Mouse (Mus musculus) heart, postnatal 25 days (tissue): Measurements from ENCODE around the gene Msrb3. TPM values are rescaled to one million over a fixed set of nuclear protein-coding genes. Genes with fewer than 3 reads are reported as not detected.

Experiments used
- DNase-seq: peaks from one replicate; pipeline ENCODE4 v3.0.0; 2022; ENCODE audit warnings: low spot score
- intact Hi-C: fragments of 180-260 bp; cut with DNase I; formaldehyde crosslinking; loops from one replicate; pipeline ENCODE4 v1.15.1; 2025
- total RNA-seq, 2 experiments: library from RNA; stranded (reverse); gene quantifications; 2 replicates each; pipeline ENCODE4 v1.2.3; 2021

Gene Msrb3
- total RNA-seq, 2 experiments from 2014 or later, result 101 to 106 TPM

DNA sequence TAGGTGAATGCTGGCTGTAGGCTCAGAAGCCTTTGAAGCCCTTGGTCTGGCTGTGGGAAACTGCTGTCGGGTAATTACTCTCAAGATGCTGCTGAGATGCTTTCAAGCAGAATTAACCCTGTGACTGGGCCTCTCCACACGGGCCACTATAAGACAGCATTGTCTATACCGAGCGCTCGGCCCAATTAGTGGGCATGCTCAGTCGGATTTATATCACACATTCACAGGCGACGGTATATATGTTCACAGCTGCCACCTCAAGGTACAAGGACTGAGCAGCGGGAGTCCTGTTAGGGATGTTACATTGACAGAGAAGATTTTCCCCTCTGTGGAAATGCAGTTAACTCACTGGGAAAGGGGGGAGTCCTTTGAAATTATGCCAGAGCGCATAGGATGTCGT, 73.3 kb downstream of the Msrb3 start:
- intact Hi-C loops, result no loop called here
- DNase-seq, result no peak

DNA sequence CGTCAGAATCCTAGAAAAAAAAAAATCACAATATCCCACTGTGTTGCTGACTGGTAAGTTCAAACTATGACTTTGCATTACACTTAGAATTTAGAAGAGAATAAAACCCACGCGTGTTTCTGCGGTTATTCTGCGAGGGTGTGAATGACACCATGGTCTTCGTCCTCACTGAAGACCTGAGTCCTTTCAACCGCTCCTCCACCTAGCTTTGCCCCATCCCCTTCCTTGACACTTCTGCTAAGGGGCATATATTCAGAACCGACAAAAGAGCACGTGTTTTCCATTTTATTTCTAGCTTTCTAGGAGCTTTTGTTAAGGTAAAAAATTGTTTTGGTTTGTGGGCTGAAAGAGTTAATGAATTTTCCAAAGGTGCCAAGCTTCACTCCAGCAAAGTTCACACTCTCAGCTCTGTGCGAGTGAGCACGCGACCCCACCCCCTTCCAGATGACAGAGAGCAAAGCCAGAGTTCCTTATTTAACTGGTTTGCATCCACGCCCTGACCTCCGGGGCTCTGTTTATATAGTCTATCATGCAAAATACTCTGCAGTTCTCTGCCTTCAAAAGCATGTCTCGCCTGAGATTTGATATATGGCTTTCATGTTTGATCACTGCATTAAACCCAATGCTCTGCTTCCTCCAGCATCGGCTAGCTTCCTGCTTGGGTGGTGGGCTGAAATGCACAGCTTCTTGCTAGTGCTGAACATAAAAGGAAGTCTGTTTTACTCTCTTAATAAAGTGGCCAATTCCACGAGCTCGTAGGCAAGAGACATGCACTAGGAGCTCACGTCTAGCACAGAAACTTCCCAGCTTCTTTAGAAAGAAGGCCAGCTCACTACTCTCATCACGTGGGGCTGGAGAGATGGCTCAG, 77.2 kb downstream of the Msrb3 start:
- no peak for DNase-seq
- intact Hi-C loops, result no loop called here

DNA sequence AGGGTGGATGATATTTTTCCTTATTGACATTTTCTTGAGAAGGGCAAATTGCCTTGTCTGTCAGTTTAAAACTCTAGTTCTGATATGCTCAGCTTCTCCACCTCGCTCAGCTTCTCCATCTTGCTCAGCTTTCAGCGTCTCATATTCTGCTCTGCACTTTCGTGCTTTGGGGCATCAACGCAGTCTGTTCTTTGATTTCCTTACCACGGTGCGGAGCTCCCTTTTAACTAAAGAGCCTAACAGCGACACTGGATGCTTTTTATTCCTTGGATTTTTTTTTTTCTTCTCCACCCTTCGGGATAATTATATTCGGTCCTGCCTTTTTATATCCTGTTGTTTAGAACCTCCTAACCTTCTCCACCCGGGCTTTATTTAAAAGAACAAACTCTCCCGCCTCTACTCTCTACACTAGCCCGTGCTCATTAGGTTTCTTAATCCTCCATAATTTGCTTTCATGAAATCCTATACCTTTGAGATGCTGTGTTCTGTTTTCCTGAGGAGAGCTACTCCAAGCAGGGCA, 78.1 kb downstream of the Msrb3 start:
- DNase-seq, result no peak
- intact Hi-C loops, result no loop called here

DNA sequence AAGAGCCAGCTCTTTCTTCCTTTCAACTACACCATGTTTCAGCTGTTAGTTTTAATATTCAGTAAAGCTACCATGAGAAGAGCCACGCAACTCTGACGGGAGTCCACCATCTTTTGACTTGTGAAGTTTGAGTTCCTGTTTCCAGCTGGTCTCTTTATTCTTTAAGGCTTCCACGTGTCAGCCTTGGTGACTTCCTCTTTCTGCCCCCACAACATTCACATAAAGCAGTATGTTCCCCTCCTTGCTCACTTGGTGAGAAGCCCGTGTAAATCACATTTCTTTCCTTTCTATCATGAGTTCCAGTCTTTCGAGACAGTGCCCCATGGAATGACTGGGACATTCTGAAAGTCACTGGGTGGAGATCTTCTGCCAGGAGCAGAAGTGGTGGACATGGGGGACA, 83.6 kb downstream of the Msrb3 start:
- no peak for DNase-seq
- intact Hi-C loops, result no loop called here

DNA sequence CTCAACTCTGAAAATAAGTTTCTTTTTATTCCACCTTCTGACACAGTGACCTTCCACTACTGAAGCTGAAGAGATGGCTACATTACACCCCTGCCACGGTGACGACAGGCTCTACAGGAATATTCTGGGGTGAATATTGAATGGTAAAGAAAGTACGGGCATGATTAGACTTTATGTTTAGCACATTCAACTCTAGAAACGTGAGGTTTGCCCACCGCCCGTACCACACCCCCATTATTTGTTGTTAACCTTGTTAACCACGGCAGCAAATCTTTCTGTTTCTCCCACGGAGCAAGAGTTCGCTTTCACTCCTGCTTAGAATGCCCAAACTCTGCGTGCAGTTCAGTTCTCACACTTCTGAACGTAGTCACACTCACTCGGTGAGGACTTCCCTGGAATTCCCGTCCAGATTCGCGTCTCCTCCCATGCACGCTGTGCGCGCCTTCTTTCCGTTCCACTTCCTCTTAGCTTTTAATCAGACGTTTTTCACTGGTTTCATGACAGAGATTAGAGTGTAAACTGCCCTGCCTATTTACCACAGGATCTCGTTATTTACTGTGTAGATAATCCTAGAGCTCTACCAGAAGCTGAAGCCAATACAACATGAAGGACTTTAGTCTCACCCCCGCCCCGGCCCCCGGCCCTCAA, 87.0 kb downstream of the Msrb3 start:
- intact Hi-C loops, result no loop called here
- DNase-seq, result no peak

DNA sequence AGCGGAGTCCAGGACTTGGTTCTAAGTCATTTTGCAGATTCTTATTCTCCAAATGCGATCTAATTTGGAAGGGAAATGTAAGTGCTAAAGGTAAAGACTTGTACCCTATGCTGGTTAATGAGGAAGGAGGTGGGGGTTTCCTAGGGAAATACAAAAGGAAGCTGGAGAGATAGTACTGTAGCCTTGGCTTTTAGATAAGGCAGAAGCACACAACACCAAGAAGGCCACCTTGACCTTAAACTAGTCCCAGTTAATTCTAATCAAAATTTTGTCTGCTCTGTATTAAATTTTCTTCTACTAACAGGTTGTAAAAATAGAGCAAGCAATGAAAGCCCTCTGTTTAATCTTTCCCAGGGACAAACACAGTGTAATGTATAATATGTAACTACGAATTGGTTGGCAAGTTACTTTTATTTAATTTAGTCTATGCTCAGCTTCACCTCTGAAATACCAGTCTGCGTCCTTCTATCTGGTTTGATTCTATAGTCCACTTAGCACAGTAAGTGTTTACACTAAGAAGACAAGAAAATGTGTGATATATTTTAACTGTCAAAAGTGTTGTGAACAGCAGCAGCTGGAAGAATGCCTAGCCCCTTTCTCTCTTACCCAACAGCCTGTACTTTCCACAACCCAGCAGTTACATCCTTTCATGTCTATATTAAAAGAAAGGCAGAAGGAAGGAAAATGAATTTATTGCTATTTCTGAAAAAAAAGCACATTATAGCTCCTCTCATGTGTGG, 87.9 kb downstream of the Msrb3 start:
- DNase-seq, result no peak
- intact Hi-C loops, result no loop called here

DNA sequence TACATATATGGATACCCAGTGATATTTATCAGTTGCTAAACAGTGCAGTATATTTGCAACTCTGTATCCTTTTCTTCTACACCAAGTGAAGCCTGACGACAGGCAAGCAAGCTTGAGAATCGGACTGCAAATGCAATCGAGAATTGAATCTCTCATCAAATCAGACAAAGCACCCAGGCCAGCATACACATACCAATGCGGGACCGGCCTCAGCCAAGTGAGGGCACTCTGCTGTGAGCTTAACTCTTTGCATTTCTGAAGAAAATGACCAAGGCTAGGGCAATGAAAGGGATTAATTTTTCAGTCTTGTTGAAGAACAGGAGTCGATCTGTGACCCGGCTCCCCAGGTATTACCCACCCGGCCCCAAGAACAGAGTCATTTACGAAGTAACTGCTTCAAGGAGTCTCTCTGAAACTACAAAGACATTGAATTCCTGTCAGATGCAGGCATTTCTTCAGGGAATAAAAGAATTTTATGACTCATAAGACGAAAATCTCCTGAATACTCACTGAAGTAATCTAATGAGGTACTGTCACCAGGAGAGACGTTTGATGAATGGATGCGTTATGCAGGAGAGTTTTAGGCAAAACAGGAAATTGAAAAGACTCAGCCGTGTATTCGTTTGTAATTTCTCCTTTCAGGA, 88.7 kb downstream of the Msrb3 start:
- intact Hi-C loops, result no loop called here
- no peak for DNase-seq

DNA sequence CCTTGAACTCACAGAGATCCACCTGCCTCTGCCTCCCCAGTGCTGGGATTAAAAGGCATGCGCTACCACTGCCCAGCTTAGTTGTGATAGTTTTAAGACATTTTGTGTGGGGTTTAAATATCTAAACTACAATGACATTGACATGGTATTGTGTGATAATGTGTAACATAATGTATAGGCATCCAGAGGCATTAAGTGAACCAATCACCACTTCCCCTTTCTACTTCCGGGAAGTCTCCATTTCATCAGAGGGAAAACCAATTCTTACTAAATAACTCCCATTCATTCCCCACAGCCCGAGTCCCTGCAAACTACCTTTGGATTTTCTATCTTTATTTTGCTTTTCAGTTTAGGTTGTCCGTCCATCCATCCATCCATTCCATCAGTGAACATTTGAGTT, 90.7 kb downstream of the Msrb3 start:
- no peak for DNase-seq
- intact Hi-C loops, result no loop called here

DNA sequence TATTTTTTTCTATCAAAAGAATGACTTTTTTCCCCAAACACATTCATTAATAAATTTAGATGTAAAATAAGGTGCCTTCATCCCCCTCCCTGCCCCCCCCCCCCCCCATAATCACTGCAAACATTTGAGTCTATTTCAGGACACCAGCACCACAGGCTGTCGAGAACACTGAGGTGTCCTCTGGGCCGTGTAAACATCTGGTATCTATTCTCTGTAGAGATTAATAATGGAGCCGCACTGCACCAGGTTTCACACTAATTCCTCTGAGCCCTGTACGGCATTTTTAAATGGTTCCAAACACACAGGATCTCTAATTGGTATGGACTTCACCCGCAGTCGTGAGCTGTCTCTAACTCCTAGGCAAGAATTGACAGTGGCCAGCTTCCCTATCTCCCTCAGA, 97.8 kb downstream of the Msrb3 start:
- DNase-seq, result no peak
- intact Hi-C loops, result no loop called here

DNA sequence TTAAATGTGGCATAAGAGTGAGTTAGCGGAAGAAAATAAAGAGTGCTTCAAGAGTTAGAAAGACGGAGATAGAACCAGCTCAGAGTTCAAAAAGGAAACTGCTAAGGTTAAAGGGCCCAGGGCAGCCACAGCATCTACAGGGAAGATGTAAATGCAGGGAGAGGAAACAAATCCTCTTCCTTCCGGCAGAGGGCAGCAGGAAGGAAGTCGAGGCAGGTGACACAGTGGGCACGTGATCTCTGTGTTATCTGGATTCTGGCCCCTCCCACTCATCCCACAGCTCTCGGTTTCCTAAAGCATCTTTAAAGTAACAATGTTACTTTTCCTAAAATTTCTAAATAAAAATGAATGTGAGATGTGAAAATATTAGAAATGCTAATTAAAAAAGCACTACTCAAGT, 99.4 kb downstream of the Msrb3 start:
- DNase-seq, result no peak
- intact Hi-C loops, result no loop called here

DNA sequence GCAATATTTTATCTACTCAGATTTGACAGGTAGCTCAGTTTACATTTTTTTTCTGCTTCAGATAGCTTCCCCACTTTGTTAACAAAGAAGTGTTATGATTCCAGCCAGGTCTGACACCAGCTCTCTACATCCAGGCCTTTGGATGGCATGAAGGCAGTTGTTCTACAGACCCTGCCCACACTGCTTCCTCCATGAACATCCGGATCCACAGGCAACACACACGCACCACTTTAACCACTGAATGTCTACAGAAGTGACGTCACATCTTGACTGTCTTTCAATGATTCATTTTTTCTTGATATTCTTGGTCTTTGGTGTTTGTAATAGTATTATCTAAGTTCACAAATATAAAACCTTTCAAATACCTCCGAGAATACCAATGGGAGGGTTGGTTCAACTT, 102.2 kb downstream of the Msrb3 start:
- DNase-seq, result no peak

DNA sequence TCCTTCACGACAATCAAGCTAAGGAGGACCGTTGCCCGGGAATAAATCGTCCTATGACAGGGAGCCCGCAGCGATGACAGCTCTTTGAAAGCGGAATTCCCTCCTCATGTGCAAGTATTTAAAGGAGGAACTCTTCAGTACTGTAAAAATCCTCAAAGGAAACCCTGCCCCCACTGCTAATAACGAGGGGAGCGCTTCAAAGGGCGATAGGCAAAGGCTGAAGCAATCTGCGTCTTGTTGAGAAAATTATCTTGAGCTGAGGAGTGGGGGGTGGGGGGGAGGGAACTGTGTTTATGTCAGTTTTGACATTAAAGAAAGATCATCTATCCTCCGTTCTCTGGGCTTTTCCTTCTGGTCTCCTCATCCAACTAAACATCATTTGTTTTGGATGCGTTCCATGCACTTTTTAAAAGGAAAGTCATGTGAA, 104.5 kb downstream of the Msrb3 start:
- DNase-seq, result no peak
- intact Hi-C loops, result no loop called here

More for the DNA sequence above, 102.2 kb downstream of the Msrb3 start:
- intact Hi-C loops, result no loop called here

DNA sequence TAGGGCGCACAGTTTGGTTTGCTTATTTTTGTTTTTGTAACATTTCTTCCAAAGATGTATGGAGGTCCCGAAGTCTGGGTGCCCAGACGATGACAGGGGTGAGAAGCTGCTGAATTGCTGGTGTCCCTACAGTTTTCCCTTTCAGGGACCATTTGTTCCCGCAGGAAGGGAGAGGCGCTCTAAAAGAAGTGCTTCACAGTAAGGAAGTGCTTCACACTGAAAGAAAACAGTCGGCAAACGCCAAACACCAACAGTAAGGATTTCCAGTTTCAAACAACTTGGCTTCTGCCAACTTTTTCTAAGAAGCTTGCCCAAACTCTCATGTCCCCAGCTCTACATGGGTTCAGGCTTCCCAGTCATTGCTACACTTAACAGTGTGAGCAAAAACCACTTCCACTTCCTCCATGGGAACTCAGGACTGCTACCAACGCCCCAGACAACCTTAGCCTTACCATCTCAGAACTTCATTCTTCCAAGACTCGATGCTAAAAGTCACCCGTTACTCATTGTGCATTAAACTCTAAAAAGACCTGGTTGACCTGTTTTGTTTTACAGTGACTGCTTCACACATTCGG, 106.6 kb downstream of the Msrb3 start:
- no peak for DNase-seq
- intact Hi-C loops, result no loop called here

DNA sequence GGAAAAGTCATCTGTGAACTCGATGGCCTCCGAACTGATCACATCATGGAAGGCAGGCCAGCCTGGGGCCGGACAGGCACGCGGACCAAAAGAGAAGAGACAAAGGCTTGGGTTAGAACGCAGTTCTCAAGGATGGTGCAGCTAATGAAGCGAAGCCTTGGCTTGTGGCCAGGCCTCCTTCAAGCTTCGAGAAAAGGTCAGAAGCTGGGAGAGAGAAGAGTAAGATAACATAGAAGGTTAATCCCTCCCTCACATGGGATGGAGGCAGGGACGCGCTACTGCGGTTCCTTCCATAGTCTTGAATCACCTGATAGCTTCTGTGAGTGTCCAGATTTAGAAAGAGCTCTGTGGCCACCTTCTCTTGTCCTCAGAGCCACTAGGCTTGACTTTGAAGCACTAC, 107.5 kb downstream of the Msrb3 start:
- intact Hi-C loops, result no loop called here
- no peak for DNase-seq

DNA sequence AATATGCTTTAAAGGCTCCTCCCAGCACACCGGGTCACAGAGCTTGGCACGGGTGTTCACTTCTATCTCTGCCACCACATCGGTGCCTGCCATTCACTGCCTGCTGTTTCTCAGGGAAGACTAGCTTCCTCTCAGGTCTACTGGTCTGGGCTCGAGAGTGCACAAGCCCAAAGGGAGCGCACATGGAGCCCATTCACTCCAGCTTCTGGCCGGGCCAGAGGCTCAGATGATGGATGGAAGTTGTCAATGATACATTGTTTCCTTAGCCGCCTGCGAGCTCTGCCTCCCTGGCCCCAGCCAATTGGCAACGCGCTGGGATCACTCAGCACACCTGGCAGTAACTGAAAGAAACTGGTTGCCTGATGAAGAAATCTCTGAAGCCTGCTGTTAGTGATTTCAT, 111.7 kb downstream of the Msrb3 start:
- no peak for DNase-seq
- intact Hi-C loops, result no loop called here

DNA sequence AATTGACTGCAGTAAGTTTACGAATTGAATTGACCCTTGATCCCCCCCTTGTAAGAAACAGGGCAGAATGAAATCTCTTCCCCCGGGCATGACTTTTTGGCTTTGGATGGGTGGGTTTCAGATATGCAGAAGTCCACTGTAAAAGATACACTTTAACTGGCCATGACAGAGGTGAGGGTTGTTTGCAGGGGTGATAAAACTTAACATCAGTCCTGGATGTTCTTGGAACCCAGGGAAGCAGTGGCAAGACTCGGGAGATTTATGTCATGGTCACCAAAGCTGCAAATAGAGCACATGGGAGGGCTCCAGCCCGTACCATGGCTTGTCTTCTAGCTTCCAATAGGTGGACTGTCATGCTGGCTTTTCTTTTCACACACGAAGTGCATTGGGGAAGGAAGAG, 114.4 kb downstream of the Msrb3 start:
- no peak for DNase-seq
- intact Hi-C loops, result no loop called here

DNA sequence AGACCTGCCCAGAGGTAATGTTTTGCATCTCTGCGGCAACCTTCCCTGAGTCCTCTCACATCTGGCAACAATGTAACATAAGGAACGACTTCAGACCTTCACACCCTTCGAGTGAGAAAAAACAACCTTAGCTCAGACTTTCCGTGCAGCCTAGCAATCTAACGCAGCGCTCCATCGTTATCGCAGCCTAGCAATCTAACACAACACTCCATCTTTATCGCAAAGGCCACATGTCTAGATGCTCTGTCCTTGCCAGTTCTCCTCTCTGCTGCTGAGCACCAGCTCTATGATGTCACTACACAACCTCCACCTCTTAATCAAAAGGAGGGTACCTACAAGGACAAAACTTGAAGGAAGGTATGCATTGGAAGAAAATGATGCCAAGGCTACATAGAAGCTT, 115.5 kb downstream of the Msrb3 start:
- intact Hi-C loops, result no loop called here
- no peak for DNase-seq

DNA sequence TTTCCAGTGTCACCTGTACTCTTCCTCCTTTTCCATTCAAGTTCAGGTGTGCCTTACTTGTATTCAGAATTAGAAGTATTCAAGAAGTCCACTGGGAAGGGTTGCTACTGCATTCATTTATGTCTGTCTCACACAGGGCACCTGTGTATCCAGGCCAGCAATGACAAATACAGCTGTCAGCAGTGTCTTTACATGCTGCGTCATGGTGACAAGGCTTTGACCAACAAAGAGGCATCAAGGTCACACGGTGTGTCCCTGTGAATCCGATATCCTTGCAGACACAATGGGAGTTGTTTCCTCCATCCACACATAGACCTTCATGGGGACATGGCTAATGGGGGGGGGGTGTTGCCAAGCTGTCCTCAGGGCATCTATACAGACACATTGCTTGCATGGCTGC, 121.4 kb downstream of the Msrb3 start:
- no peak for DNase-seq

DNA sequence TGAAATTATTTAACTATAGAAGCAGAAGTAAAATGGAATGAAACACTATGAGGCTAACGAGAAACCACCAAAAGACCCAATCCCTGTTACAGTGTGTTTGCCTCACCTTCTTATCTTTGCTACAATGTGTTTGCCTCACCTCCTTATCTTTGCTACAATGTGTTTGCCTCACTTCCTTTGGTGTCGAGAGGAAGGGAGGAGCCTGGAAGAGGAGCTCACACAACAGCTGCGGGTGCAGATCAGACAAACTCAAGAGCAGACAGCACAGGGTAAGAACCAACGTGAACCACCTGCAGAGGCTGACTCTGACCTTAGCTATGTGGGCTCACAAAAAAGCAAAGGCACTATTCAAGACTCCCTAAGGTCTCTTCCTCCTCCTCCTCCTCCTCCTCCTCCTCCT, 123.5 kb downstream of the Msrb3 start:
- intact Hi-C loops, result no loop called here
- no peak for DNase-seq

More for the DNA sequence above, 121.4 kb downstream of the Msrb3 start:
- intact Hi-C loops, result no loop called here

DNA sequence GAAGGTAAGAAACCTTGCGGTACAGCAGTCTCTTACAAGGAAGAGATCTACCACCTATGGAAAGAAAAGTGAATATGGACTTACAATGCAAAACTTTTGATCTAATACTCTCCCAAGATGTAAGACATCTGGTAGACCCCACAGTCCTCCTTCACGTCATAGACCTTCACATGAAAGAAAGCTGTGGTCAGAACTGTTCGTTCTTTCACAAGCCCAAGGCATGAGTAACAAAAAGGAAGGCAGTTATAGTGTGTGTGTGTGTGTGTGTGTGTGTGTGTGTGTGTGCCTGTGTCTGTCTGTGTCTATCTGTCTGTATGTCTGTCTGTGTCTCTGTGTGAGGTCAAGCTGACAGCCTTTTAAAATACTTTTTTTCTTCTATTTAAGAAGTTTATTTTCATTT, 131.5 kb downstream of the Msrb3 start:
- DNase-seq, result no peak
- intact Hi-C loops, result no loop called here
